Mouse (Mus musculus): Measurements from ENCODE around the gene Mtus2.
"Not testable (repeated sequence)": the region's sequence is repeated elsewhere in the genome, so short reads cannot be mapped to it uniquely, and the experiment has no call there.

Gene Mtus2

GRCm38 (mm10) chr5:148115207-148115817 lies 158.2 kb downstream of the Mtus2 start:
- no peak for DNase-seq (ENCODE audit: low spot score in 2 of 2)

- no peak for DNase-seq (ENCODE audit: low spot score in 2 of 2)
Measured at GRCm38 (mm10) chr5:148124354-148124753, 167.2 kb downstream of the Mtus2 start.

GRCm38 (mm10) chr5:148130691-148131457 lies 173.8 kb downstream of the Mtus2 start:
- DNase-seq (ENCODE audit: low spot score in 2 of 2) = peak; percentile 33 to 34

GRCm38 (mm10) chr5:148131458-148132131 lies 174.5 kb downstream of the Mtus2 start:
- DNase-seq (ENCODE audit: low spot score in 2 of 2) = no peak

- DNase-seq (ENCODE audit: low spot score in 2 of 2) = no peak
Measured at GRCm38 (mm10) chr5:148133448-148134060, 176.4 kb downstream of the Mtus2 start.

- no peak for DNase-seq (ENCODE audit: low spot score in 2 of 2)
Measured at GRCm38 (mm10) chr5:148141662-148142061, 184.5 kb downstream of the Mtus2 start.

GRCm38 (mm10) chr5:148146200-148146823 lies 189.2 kb downstream of the Mtus2 start:
- peak; percentile 31 to 60 for DNase-seq (ENCODE audit: low spot score in 2 of 2)

- DNase-seq (ENCODE audit: low spot score in 2 of 2) = no peak
Measured at GRCm38 (mm10) chr5:148151894-148152599, 194.9 kb downstream of the Mtus2 start.

- no peak for DNase-seq (ENCODE audit: low spot score in 2 of 2)
Measured at GRCm38 (mm10) chr5:148152600-148153402, 195.7 kb downstream of the Mtus2 start.

- DNase-seq (ENCODE audit: low spot score in 2 of 2) = no peak
Measured at GRCm38 (mm10) chr5:148153403-148153713, 196.2 kb downstream of the Mtus2 start.

GRCm38 (mm10) chr5:148154727-148155126 lies 197.6 kb downstream of the Mtus2 start:
- no peak for DNase-seq (ENCODE audit: low spot score in 2 of 2)

- DNase-seq (ENCODE audit: low spot score in 2 of 2) = no peak
Measured at GRCm38 (mm10) chr5:148159328-148159727, 202.2 kb downstream of the Mtus2 start.

GRCm38 (mm10) chr5:148160529-148161154 lies 203.5 kb downstream of the Mtus2 start:
- no peak for DNase-seq (ENCODE audit: low spot score in 2 of 2)

GRCm38 (mm10) chr5:148165111-148165510 lies 208.0 kb downstream of the Mtus2 start:
- DNase-seq (ENCODE audit: low spot score in 2 of 2) = no peak

- no peak for DNase-seq (ENCODE audit: low spot score in 2 of 2)
Measured at GRCm38 (mm10) chr5:148175091-148175490, 218.0 kb downstream of the Mtus2 start.

- DNase-seq (ENCODE audit: low spot score in 2 of 2) = no peak
Measured at GRCm38 (mm10) chr5:148175742-148176426, 218.8 kb downstream of the Mtus2 start.

GRCm38 (mm10) chr5:148176539-148176938 lies 219.4 kb downstream of the Mtus2 start:
- not testable (repeated sequence) for DNase-seq (ENCODE audit: low spot score in 2 of 2)

- DNase-seq (ENCODE audit: low spot score in 2 of 2) = no peak
Measured at GRCm38 (mm10) chr5:148179231-148179630, 222.1 kb downstream of the Mtus2 start.

- no peak for DNase-seq (ENCODE audit: low spot score in 2 of 2)
Measured at GRCm38 (mm10) chr5:148180590-148181307, 223.6 kb downstream of the Mtus2 start.

Data from frontal cortex, postnatal 10 days (tissue).